Mouse (Mus musculus) small intestine, adult 2 months (tissue): ENCODE results near the gene Olfr901.

ENCODE experiments used
- CTCF ChIP-seq: fragments of 200-500 bp; IDR thresholded peaks from 2 replicates; pipeline ENCODE4 v1.5.1; 2012; ENCODE audit warnings: low read depth, mild to moderate bottlenecking, control low read depth, inconsistent platforms, low read length, moderate library complexity, mixed read lengths; ENCODE audit not compliant: insufficient replicate concordance, insufficient read length; ENCODE audit errors: extremely low read depth
- POLR2A ChIP-seq: fragments of 200-500 bp; IDR thresholded peaks from 2 replicates; pipeline ENCODE4 v1.6.1; 2012; ENCODE audit warnings: low read depth, mild to moderate bottlenecking, control low read depth, inconsistent platforms, low read length, moderate library complexity

DNA sequence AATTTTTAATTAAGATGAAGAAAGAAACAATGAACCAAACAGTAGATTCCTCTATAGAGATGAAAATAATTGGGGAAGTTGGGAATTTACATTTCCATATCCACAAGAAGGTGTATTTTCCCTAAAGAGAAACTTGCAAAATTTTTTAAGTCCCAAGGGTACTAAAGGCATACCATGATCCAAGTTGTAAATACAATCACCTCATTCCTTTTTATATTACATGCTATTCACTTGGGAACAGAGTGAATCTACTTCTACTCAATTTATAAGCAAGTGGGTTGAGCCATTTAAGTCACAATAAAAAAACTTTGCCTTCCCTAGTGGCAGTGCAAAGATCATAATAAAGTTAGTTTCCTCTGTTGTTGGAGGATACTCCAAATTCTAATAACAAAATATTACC lies 33.6 kb downstream of the Olfr901 start, which contains the start of gene Olfr904:
- TF ChIP-seq POLR2A (no peak), CTCF (no peak)
